Mouse (Mus musculus) heart, postnatal 10 days (tissue): ENCODE results near the gene Pgm1. TPM values are rescaled to one million over a fixed set of nuclear protein-coding genes. Genes with fewer than 3 reads are reported as not detected.

Experiments used
- DNase-seq, 2 experiments: peaks; one replicate each; pipeline ENCODE4 v3.0.0; 2021
- intact Hi-C: fragments of 180-260 bp; cut with DNase I; formaldehyde crosslinking; loops from one replicate; pipeline ENCODE4 v1.15.1; 2025
- total RNA-seq, 2 experiments: library from RNA; stranded (reverse); gene quantifications; 2 replicates each; pipeline ENCODE4 v1.2.3; 2021

Pgm1 gene
- total RNA-seq, result 100 to 1,000 TPM; 222 to 228 TPM

GRCm38 (mm10) chr4:99929149-99929612 is at the start of gene Pgm1:
Gene Pgm1, plus strand, starts transcription at chr4:99929414.
- intact Hi-C loops, result no loop called here

DNA sequence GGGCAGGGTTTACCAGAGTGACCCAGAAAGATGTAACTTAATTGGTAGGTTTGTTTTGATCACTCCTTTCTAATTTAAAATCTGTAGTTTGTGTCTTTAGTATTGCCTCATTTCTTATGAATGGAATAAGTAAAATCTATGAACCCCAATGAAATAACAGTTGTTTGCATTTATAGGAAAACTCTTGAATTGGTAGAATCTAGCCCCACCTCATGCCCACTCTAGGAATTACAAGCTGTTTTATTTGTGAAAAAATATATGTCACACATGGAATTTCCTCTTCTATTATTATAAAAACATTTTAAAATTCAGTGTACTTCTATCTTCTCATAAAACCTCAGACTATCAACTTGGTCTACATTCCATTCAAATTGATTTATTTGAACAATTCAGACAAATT is 47.3 kb upstream of the Pgm1 start:
- DNase-seq, result peak; percentile 24 to 57
- intact Hi-C loops, result no loop called here

More at GRCm38 (mm10) chr4:99929149-99929612, at the start of gene Pgm1:
- DNase-seq, result peak; percentile 90 to 92

DNA sequence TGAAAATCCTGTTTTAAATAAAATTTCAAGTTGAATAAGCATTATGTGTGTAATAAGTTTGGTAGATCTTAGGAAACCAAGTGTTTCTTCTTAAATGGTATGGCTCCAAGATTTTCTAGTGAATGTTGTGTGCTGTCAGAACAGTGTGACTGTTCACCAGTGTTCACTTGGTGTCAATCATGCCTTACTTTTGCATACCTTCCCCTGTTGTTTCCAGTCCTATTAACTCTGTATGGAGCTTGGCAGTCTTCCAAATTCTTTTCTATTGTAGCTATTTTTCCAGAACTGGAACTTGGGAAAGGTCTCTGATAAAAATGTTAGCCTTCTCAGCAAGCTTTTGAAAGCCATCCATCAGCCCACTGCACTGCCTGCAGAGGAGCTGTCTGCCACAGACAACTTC is 46.8 kb upstream of the Pgm1 start:
- intact Hi-C loops, result no loop called here
- no peak for DNase-seq

- DNase-seq, result peak in 1 of 2 experiments; percentile 37
- intact Hi-C loops, result no loop called here
These were observed 15.2 kb upstream of the Pgm1 start for GRCm38 (mm10) chr4:99913894-99914451.

- intact Hi-C loops, result no loop called here
These were observed 2.8 kb upstream of the Pgm1 start for GRCm38 (mm10) chr4:99926380-99926779.

DNA sequence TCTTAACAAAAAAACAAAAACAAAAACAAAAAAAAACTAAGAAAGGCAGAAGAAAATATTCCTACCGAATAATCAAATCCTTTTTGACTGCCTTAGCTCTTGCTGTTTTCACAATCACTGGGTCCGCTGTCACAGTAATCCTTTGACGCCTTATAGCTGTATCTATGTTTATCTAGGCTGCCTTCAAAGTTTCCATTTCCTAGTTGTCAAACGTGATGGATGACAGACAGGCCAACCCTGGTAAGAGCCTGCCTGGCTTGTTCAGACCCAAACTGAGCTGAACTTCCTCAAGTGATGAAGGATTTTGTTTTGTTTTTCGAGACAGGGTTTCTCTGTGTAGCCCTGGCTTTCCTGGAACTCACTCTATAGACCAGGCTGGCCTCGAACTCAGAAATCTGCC is 693 bp upstream of the Pgm1 start:
- intact Hi-C loops, result no loop called here
- DNase-seq, result no peak

More at GRCm38 (mm10) chr4:99926380-99926779, 2.8 kb upstream of the Pgm1 start:
- DNase-seq, result no peak

DNA sequence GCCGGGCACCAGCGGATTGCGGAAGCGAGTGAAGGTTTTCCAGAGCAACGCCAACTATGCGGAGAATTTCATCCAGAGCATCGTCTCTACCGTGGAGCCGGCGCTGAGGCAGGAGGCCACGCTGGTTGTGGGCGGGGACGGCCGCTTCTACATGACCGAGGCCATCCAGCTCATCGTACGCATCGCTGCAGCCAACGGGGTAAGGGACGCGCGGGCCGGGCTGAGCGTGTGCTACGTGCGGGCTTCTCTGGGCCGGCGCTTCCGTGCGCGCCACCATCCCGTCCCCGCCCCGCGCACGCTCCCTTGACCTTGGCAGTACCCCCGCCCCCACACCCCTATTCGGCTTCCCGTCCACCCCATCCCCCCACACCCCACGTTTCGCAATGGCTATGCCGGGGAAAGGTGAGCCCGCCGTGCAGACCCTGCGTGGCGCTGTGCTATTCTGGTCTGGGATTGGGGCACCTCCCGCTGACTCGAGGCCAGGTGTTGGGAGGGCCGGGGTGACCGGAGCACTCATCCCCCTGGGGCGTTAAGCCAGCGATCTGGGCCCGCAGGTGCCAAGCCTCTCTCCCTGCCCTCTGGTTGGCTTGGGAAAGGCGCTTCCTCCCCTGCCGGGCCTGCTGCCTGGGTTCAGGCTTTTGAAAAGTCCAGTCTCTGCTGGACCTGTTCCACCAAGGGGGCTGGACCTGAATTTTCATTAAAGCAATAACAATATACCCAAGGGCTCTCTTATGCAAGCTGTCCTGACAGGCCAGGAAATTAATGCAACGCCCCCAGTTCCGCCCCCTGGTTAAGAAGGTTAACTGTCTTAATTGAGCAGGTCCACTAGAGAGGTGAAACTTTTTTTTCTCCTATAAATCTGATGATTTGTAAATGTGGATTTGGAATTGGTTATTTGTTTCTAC is 651 bp downstream of the Pgm1 start, which contains the start of gene Itgb3bp:
TSS of gene Itgb3bp (minus strand) at position 201 of the 905 bp plus-strand sequence.
- DNase-seq, result peak; percentile 90 to 91
- intact Hi-C loops, result no loop called here

GRCm38 (mm10) chr4:99930518-99931239 is 1.5 kb downstream of the Pgm1 start:
- intact Hi-C loops, result no loop called here
- peak; percentile 50 to 52 for DNase-seq

DNA sequence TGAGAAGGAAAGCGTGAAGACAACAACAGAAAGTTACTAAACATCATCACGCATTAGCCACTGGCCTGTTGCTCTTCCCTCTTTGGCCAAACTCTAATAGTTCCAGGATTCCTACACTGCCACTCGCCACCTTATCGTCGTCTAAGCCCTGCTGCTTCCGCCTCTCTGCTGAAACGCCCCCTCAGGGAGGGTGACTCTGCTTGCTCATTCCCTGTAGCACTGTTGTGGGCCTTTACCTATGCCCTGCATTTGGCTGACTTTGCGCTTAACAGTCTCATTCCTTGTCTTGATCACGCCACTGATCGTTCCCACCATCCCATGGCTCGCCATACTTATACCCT is 2.0 kb downstream of the Pgm1 start:
- DNase-seq, result no peak
- intact Hi-C loops, result no loop called here

DNA sequence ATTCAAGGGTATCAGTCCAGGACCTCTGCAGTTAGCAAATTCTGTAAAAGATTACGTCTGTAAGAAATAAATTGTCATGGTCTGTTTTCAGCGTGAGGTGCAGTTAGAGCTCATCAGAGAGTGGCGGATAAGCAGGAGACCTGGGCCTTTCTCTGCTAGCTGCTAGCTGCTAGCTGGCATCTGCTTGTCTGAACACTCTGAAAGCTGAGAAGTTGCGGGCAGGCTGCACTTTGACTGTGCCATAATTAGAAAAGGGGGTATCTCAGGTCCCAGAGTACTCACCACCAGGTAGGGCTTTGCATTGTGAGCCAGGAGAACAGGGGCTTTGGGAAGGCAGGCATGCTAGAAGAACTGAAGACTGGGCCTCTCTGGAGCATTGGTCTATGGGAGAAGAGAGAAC is 2.6 kb downstream of the Pgm1 start:
- intact Hi-C loops, result no loop called here
- DNase-seq, result peak; percentile 49 to 55

- intact Hi-C loops, result no loop called here
- no peak for DNase-seq
These were observed 5.6 kb downstream of the Pgm1 start for GRCm38 (mm10) chr4:99934859-99935258.

GRCm38 (mm10) chr4:99936278-99936677 is 7.1 kb downstream of the Pgm1 start:
- intact Hi-C loops, result no loop called here
- no peak for DNase-seq

DNA sequence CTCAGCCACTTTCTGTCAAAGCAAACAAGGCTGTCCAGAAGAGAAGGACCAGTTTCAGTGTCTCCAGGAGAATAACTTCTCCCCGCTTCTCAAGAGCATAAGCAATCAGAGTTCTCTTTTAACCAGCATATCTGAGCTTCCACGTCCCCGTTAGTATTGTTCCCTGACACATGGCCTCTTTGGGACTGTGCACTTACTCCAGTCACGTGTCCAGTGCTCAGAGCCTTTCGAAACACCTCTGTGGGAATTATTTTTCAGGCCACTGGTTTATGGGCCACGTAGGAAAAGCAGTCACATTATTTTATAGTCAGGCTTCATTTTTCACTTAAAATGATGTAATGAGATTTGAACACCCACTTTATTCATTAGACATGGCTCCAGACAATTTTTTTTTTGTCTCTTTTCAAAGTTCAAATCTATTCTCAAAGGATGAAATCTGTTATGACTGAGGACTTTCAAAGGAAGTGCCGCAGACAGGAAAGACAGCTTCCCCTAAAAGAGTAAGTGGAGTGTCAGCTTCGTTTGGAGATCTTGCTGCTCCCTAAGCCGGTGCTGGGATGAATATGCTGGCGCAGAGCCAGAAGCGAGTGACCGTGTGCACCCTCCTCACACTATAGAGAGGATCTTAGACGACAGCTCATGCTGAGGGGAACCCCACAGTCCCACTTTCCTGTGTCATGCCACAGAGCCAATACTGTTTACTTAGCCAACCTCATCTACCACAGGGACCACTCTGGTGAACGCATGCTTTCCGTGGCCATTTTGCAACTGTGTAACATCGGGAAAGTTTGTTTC is 10.7 kb downstream of the Pgm1 start:
- intact Hi-C loops, result no loop called here
- DNase-seq, result no peak

- intact Hi-C loops, result no loop called here
- DNase-seq, result peak; percentile 70 to 73
These were observed 12.6 kb downstream of the Pgm1 start for GRCm38 (mm10) chr4:99941655-99942414.

- DNase-seq, result no peak
- intact Hi-C loops, result loop anchor here (5.0 kb wide), 1 partner anchor 148 kb away; no protein-coding TSS in a partner anchor
These were observed 15.4 kb downstream of the Pgm1 start for GRCm38 (mm10) chr4:99944606-99945005.

DNA sequence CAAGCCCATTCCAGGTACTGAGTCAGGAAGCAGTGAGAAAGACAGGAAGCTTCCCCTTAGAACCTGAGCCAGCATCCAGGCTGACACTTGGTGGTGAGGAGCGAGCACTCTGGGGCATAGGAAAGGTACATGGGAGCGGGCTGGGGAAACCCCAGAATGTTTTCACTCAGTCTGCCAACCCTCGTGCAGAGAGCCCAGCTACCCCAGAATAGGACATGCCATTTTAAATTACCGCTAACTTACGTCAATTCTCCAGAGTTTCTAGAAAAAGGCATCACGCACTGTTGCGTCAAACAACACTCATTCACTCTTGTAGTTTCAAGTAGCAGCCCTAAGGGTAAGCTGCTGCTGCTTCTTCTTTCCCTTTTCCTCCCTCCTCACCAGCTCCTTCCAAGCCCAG is 15.8 kb downstream of the Pgm1 start:
- intact Hi-C loops, result loop anchor here (5.0 kb wide), 1 partner anchor 147 kb away; no protein-coding TSS in a partner anchor
- no peak for DNase-seq

- DNase-seq, result no peak
- intact Hi-C loops, result loop anchor here (2.0 to 5.0 kb wide), 2 partner anchors 146 to 592 kb away; no protein-coding TSS in a partner anchor
These were observed 17.3 kb downstream of the Pgm1 start for GRCm38 (mm10) chr4:99946516-99946915.

DNA sequence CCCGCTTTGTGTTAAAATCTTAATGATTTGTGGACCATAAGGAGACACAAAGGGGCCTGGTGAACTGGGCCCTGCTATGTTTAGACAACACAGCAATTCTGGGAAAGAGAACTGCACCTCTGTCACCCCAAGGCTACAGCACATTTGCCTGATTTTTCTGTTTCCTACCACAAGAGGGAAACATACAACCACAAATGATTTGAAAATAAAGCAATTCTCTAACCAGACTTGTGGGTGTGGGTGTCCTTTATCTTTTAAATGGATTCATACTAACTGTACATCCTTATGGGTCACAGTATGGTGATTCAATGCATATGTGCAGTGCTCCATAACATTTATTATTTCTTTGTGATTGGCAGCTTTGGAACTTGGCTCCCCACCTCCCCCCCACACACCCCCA is 18.0 kb downstream of the Pgm1 start:
- intact Hi-C loops, result loop anchor here (1.0 to 5.0 kb wide), 3 partner anchors 145 to 592 kb away; no protein-coding TSS in a partner anchor
- DNase-seq, result no peak

DNA sequence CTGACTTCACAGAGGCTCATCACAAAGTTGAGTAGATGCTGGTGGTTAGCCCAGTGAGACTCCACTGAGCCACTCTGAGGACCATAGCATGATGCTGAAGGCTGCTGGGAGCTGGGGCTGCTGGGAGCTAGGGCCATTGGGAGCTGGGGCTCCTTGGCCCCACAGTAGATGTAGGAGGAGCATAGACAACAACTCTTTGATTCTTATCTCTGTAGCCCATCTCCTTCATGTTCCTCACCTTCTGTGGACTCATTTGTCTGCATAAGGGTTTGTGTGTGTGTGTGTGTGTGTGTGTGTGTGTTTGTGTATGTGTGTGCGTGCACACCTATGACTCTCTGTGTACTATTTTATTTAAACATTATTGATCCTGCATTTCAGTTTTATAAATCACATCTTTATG is 18.7 kb downstream of the Pgm1 start:
- intact Hi-C loops, result loop anchor here (1.0 to 5.0 kb wide), 3 partner anchors 144 to 591 kb away; no protein-coding TSS in a partner anchor
- no peak for DNase-seq
